Mouse (Mus musculus): ENCODE results near the gene Eif2b5. TPM values are rescaled to one million over a fixed set of nuclear protein-coding genes. Genes with fewer than 3 reads are reported as not detected.

Eif2b5 gene
- polyA plus RNA-seq, 1 experiment from 2014 or later: 164 TPM

DNA sequence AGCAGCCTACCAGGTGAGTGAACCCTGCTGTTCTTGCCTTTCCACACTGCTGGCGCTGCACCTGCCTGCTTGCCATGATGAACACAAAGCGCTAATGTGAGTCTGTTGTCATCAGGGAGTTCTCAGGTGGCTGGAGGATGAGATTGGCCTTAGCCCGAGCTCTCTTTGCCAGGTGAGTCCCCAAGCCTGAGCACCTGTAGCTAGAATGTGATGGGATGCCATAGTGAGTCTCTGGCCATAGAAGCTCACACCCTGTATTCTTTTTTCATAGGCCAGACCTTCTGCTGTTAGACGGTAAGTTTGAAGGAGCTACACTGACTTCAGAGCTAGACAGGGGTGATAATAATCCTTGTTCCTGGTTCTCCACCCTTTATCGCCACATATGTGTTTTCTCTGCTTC is 53.1 kb downstream of the Eif2b5 start:
- no peak for DNase-seq (ENCODE audit: low spot score)
- Histone ChIP-seq H3K36me3 (peaks cover 64% of the 10 kb centered on the region), H3K27ac (no peak overlapping the region), H3K4me1 (peaks cover 19% of the 10 kb centered on the region), H3K9me3 (replicated peaks) (no peaks in the 10 kb centered on the region), H3K27me3 (ENCODE audit: low read depth, poor library complexity, severe bottlenecking) (no peaks in the 10 kb centered on the region), H3K4me3 (no peak overlapping the region)
- 94% methylated on average over 5 of the region's 5 CpGs for WGBS

DNA sequence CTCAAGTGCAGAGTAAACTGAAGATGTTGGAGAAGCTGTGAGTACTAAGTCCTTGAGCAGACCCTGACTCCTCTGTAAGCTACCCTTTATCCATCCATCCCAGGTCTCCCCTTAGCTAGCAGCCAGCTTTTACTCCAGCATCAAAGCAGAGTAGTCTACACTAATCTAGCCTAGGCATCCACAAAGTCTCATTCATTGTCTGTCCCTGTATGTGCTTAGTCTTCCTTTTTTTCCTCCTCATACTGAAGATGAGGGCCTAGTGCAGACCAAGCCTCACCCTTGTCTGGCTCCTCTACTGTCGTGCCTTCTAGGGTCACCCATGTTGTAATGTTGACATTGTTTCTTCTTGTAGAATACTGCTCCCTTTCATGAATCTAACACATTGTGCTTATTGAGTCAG is 54.0 kb downstream of the Eif2b5 start:
- 84% methylated on average over 1 of the region's 1 CpGs for whole genome bisulfite sequencing

DNA sequence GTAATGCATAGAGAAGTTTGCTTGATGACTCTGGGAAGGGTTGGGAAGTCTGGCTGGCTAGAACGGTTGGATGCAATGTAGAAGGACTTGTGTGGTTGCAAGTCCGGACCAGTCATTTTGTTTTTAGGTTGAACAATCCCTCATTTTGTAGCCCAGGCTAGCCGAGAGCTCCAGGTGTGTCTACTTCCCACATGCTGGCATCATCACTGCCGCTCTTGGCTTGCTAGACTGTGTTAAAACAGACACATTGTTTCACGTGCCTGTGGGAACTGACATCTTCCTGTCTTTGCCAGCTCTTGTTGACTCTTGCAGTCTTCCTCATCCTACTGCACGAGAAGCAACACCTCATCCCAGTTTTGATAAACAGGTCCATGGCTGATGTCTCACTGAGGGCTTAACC is 56.4 kb downstream of the Eif2b5 start:
- Histone ChIP-seq H3K36me3 (peaks cover 91% of the 10 kb centered on the region), H3K4me3 (no peak overlapping the region), H3K27ac (no peak overlapping the region), H3K9me3 (replicated peaks) (no peaks in the 10 kb centered on the region), H3K4me1 (no peaks in the 10 kb centered on the region), H3K27me3 (ENCODE audit: low read depth, poor library complexity, severe bottlenecking) (no peaks in the 10 kb centered on the region)
- WGBS: 91% methylated on average over 6 of the region's 6 CpGs
- DNase-seq (ENCODE audit: low spot score): no peak

More for the DNA sequence above, 54.0 kb downstream of the Eif2b5 start:
- Histone ChIP-seq H3K4me3 (no peak overlapping the region), H3K9me3 (replicated peaks) (no peaks in the 10 kb centered on the region), H3K36me3 (peaks cover 71% of the 10 kb centered on the region), H3K4me1 (peaks cover 14% of the 10 kb centered on the region), H3K27ac (no peak overlapping the region), H3K27me3 (ENCODE audit: low read depth, poor library complexity, severe bottlenecking) (no peaks in the 10 kb centered on the region)
- DNase-seq (ENCODE audit: low spot score): no peak

DNA sequence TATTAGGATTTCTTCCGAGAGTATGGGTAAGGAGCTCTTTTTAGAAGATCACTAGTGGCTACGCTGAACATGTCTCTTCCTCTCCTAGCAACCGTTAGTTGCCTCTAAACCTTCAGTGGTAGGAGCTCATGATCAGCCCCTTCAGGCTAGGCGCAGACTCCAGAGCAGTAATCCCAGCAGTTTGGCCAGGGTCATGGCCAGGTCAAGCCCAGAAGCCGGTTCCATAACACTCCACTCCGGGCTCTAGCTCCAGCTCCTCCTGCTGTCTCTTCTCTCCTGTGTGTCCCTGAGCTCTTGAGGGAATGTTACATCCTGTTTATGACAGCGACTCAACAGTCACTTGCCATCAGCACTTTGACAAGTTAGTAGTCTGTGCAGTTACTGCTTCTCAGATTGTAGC is 58.8 kb downstream of the Eif2b5 start:
- Histone ChIP-seq H3K27ac (no peak overlapping the region), H3K27me3 (ENCODE audit: low read depth, poor library complexity, severe bottlenecking) (no peaks in the 10 kb centered on the region), H3K4me1 (no peaks in the 10 kb centered on the region), H3K4me3 (no peak overlapping the region), H3K36me3 (peaks cover 92% of the 10 kb centered on the region), H3K9me3 (replicated peaks) (no peaks in the 10 kb centered on the region)
- WGBS: 68% methylated on average over 7 of the region's 7 CpGs
- DNase-seq (ENCODE audit: low spot score): no peak

Other genes starting within 250 kb of the Eif2b5 start
- gene Parl, start 196.4 kb upstream of the Eif2b5 start, polyA plus RNA-seq (2016; fragmentation: Nextera tagmentation; extraction: Ambion mirVana): 131 and 157 TPM in 2 replicates
- gene Cyp2ab1, start 173.4 kb upstream of the Eif2b5 start, polyA plus RNA-seq (2016; fragmentation: Nextera tagmentation; extraction: Ambion mirVana): not detected in 2 replicates
- gene Abcc5, start 72.4 kb upstream of the Eif2b5 start, polyA plus RNA-seq (2016; fragmentation: Nextera tagmentation; extraction: Ambion mirVana): 47.9 and 62.0 TPM in 2 replicates
- gene Dvl3, start 18.2 kb downstream of the Eif2b5 start, polyA plus RNA-seq (2016; fragmentation: Nextera tagmentation; extraction: Ambion mirVana): 28.6 and 33.5 TPM in 2 replicates
- 536 and 586 TPM in 2 replicates for gene Ap2m1, start 36.7 kb downstream of the Eif2b5 start, polyA plus RNA-seq (2016; fragmentation: Nextera tagmentation; extraction: Ambion mirVana)
- 49.7 and 61.9 TPM in 2 replicates for gene Abcf3, start 49.8 kb downstream of the Eif2b5 start, polyA plus RNA-seq (2016; fragmentation: Nextera tagmentation; extraction: Ambion mirVana)
- 0.30 and 0.46 TPM in 2 replicates for gene Vwa5b2, start 90.7 kb downstream of the Eif2b5 start, polyA plus RNA-seq (2016; fragmentation: Nextera tagmentation; extraction: Ambion mirVana)
- 48.1 and 56.1 TPM in 2 replicates for gene Eef1akmt4, start 112.8 kb downstream of the Eif2b5 start, polyA plus RNA-seq (2016; fragmentation: Nextera tagmentation; extraction: Ambion mirVana)
- gene Gm49333, start 112.8 kb downstream of the Eif2b5 start, polyA plus RNA-seq (2016; fragmentation: Nextera tagmentation; extraction: Ambion mirVana): not detected in 2 replicates
- 54.5 and 62.4 TPM in 2 replicates for gene Alg3, start 112.9 kb downstream of the Eif2b5 start, polyA plus RNA-seq (2016; fragmentation: Nextera tagmentation; extraction: Ambion mirVana)
- 0.50 and 0.79 TPM in 2 replicates for gene Camk2n2, start 122.5 kb downstream of the Eif2b5 start, polyA plus RNA-seq (2016; fragmentation: Nextera tagmentation; extraction: Ambion mirVana)
- gene Ece2, start 131.0 kb downstream of the Eif2b5 start, polyA plus RNA-seq (2016; fragmentation: Nextera tagmentation; extraction: Ambion mirVana): 1.9 and 2.6 TPM in 2 replicates
- gene Psmd2, start 152.8 kb downstream of the Eif2b5 start, polyA plus RNA-seq (2016; fragmentation: Nextera tagmentation; extraction: Ambion mirVana): 517 and 538 TPM in 2 replicates
- 267 and 277 TPM in 2 replicates for gene Eif4g1, start 169.5 kb downstream of the Eif2b5 start, polyA plus RNA-seq (2016; fragmentation: Nextera tagmentation; extraction: Ambion mirVana)
- gene Fam131a, start 194.4 kb downstream of the Eif2b5 start, polyA plus RNA-seq (2016; fragmentation: Nextera tagmentation; extraction: Ambion mirVana): 2.7 and 3.8 TPM in 2 replicates
- gene Polr2h, start 218.8 kb downstream of the Eif2b5 start, polyA plus RNA-seq (2016; fragmentation: Nextera tagmentation; extraction: Ambion mirVana): 148 and 173 TPM in 2 replicates
- gene Clcn2, start 218.9 kb downstream of the Eif2b5 start, polyA plus RNA-seq (2016; fragmentation: Nextera tagmentation; extraction: Ambion mirVana): 14.1 and 18.5 TPM in 2 replicates
- 0.41 and 1.6 TPM in 2 replicates for gene Chrd, start 234.3 kb downstream of the Eif2b5 start, polyA plus RNA-seq (2016; fragmentation: Nextera tagmentation; extraction: Ambion mirVana)
- 0.21 and 0.54 TPM in 2 replicates for gene Thpo, start 235.7 kb downstream of the Eif2b5 start, polyA plus RNA-seq (2016; fragmentation: Nextera tagmentation; extraction: Ambion mirVana)